Mouse (Mus musculus) B cell, adult (primary cell): ENCODE data around the gene Fibp. TPM values are rescaled to one million over a fixed set of nuclear protein-coding genes. Genes with fewer than 3 reads are reported as not detected.

Experiments
- total RNA-seq: library from RNA; stranded (reverse); gene quantifications from 4 replicates; pipeline ENCODE4 v1.2.4, GENCODE M21; 2023; ENCODE audit not compliant: inconsistent age

The Fibp gene
- 107 to 110 TPM (median 109 TPM) in 4 replicates for total RNA-seq

GRCm38 (mm10) chr19:5460465-5460911 is at the start of gene Fibp:
TSS of gene Fibp (plus strand) at chr19:5460615.

GRCm38 (mm10) chr19:5424782-5425741 is 35.4 kb upstream of the Fibp start, which contains the start of the genes Drap1 and AI837181:
TSS of gene Drap1 (minus strand) at chr19:5424979.
TSS of gene AI837181 (plus strand) at chr19:5425144.

GRCm38 (mm10) chr19:5447515-5448353 is 12.7 kb upstream of the Fibp start, which contains the start of gene Fosl1:
TSS of gene Fosl1 (plus strand) at chr19:5447547.

GRCm38 (mm10) chr19:5457746-5458442 is 2.5 kb upstream of the Fibp start, which contains the start of gene Ccdc85b:
TSS of gene Ccdc85b (minus strand) at chr19:5457894.

GRCm38 (mm10) chr19:5468374-5468773 is 8.0 kb downstream of the Fibp start, which contains the start of gene Ctsw:
TSS of gene Ctsw (minus strand) at chr19:5468507.

GRCm38 (mm10) chr19:5473720-5474119 is 13.3 kb downstream of the Fibp start, which contains the start of gene Efemp2:
TSS of gene Efemp2 (plus strand) at chr19:5473954.

GRCm38 (mm10) chr19:5487768-5488550 is 27.5 kb downstream of the Fibp start, which contains the start of gene Mus81:
TSS of gene Mus81 (minus strand) at chr19:5488402.

GRCm38 (mm10) chr19:5490313-5490897 is 30.0 kb downstream of the Fibp start, which contains the start of gene Cfl1:
TSS of gene Cfl1 (plus strand) at chr19:5490455.

GRCm38 (mm10) chr19:5503687-5504086 is 43.3 kb downstream of the Fibp start, which contains the start of gene 1700020D05Rik:
TSS of gene 1700020D05Rik (minus strand) at chr19:5503787.

GRCm38 (mm10) chr19:5510031-5511026 is 49.9 kb downstream of the Fibp start, which contains the start of gene Snx32:
TSS of gene Snx32 (minus strand) at chr19:5510538.

Other genes starting within 250 kb of the Fibp start
- gene Pacs1, start 187.5 kb upstream of the Fibp start, total RNA-seq, result 72.2 to 78.0 TPM (median 74.1 TPM) in 4 replicates
- 317 to 332 TPM (median 327 TPM) in 4 replicates for gene Sf3b2, start 165.2 kb upstream of the Fibp start, total RNA-seq
- gene Gal3st3, start 162.3 kb upstream of the Fibp start, total RNA-seq, result not detected in 4 replicates
- not detected in 4 replicates for gene Catsper1, start 124.9 kb upstream of the Fibp start, total RNA-seq
- 0.58 to 1.0 TPM in 2 of 4 replicates, not detected in the others for gene Cst6, start 111.0 kb upstream of the Fibp start, total RNA-seq
- 34.1 to 40.3 TPM (median 37.2 TPM) in 4 replicates for gene Eif1ad, start 93.9 kb upstream of the Fibp start, total RNA-seq
- 90.5 to 106 TPM (median 95.8 TPM) in 4 replicates for gene Banf1, start 93.4 kb upstream of the Fibp start, total RNA-seq
- gene Sart1, start 71.9 kb upstream of the Fibp start, total RNA-seq, result 176 to 199 TPM (median 188 TPM) in 4 replicates
- gene Tsga10ip, start 58.1 kb upstream of the Fibp start, total RNA-seq, result not detected in 4 replicates
- 168 to 181 TPM (median 171 TPM) in 4 replicates for gene Drap1, start 35.6 kb upstream of the Fibp start, total RNA-seq
- gene AI837181, start 35.5 kb upstream of the Fibp start, total RNA-seq, result 56.0 to 61.6 TPM (median 59.0 TPM) in 4 replicates
- gene Fosl1, start 13.1 kb upstream of the Fibp start, total RNA-seq, result 0.55 to 3.8 TPM (median 0.75 TPM) in 4 replicates
- gene Ccdc85b, start 2.7 kb upstream of the Fibp start, total RNA-seq, result 2.8 to 3.3 TPM (median 3.0 TPM) in 4 replicates
- 0.90 to 2.0 TPM (median 1.3 TPM) in 4 replicates for gene Ctsw, start 7.9 kb downstream of the Fibp start, total RNA-seq
- 1.8 TPM in 1 of 4 replicates, not detected in the others for gene Efemp2, start 13.3 kb downstream of the Fibp start, total RNA-seq
- gene Mus81, start 27.8 kb downstream of the Fibp start, total RNA-seq, result 40.8 to 48.0 TPM (median 43.1 TPM) in 4 replicates
- gene Cfl1, start 29.8 kb downstream of the Fibp start, total RNA-seq, result 1,329 to 1,431 TPM (median 1,341 TPM) in 4 replicates
- gene 1700020D05Rik, start 43.2 kb downstream of the Fibp start, total RNA-seq, result 0.93 to 2.6 TPM (median 2.2 TPM) in 4 replicates
- 7.9 to 10.5 TPM (median 9.1 TPM) in 4 replicates for gene Snx32, start 49.9 kb downstream of the Fibp start, total RNA-seq
- gene Ovol1, start 100.0 kb downstream of the Fibp start, total RNA-seq, result 0.27 TPM in 1 of 4 replicates, not detected in the others
- 13.8 to 21.1 TPM (median 19.0 TPM) in 4 replicates for gene Ap5b1, start 107.4 kb downstream of the Fibp start, total RNA-seq
- 88.3 to 130 TPM (median 99.7 TPM) in 4 replicates for gene Rnaseh2c, start 141.3 kb downstream of the Fibp start, total RNA-seq
- gene Kat5, start 149.6 kb downstream of the Fibp start, total RNA-seq, result 104 to 120 TPM (median 115 TPM) in 4 replicates
- 140 to 150 TPM (median 143 TPM) in 4 replicates for gene Rela, start 176.9 kb downstream of the Fibp start, total RNA-seq
- 618 to 650 TPM (median 632 TPM) in 4 replicates for gene Sipa1, start 203.1 kb downstream of the Fibp start, total RNA-seq
- gene Map3k11, start 228.1 kb downstream of the Fibp start, total RNA-seq, result 52.6 to 59.1 TPM (median 55.7 TPM) in 4 replicates
- 187 to 202 TPM (median 194 TPM) in 4 replicates for gene Pcnx3, start 228.3 kb downstream of the Fibp start, total RNA-seq
- not detected in 4 replicates for gene Kcnk7, start 243.8 kb downstream of the Fibp start, total RNA-seq